Mouse (Mus musculus) C2C12 (cell line): ENCODE measurements around the gene Lima1.

Source experiments
- CEBPB ChIP-seq: IDR thresholded peaks from one replicate; pipeline ENCODE4 v1.6.1; 2011; ENCODE audit warnings: low read depth, mild to moderate bottlenecking, control low read depth, moderate library complexity
- CTCF ChIP-seq: IDR thresholded peaks from one replicate; pipeline ENCODE4 v1.5.1; 2011; ENCODE audit not compliant: control insufficient read depth, insufficient read depth, insufficient read length
- FOSL1 ChIP-seq: IDR thresholded peaks from one replicate; pipeline ENCODE4 v1.8.0; 2011; ENCODE audit warnings: mild to moderate bottlenecking, low read length; ENCODE audit not compliant: poor library complexity, insufficient read depth, severe bottlenecking
- MAX ChIP-seq: IDR thresholded peaks from one replicate; pipeline ENCODE4 v1.6.1; 2011; ENCODE audit warnings: mild to moderate bottlenecking, control low read depth
- MYOD1 ChIP-seq: IDR thresholded peaks from one replicate; pipeline ENCODE4 v1.6.1; 2011; ENCODE audit warnings: low read depth; ENCODE audit not compliant: control insufficient read depth, insufficient read length
- MYOG ChIP-seq: IDR thresholded peaks from one replicate; pipeline ENCODE4 v1.6.1; 2011; ENCODE audit not compliant: control insufficient read depth, insufficient read length; ENCODE audit errors: extremely low read depth
- USF1 ChIP-seq: IDR thresholded peaks from one replicate; pipeline ENCODE4 v1.6.1; 2011; ENCODE audit warnings: low read depth, mild to moderate bottlenecking, control low read depth, moderate library complexity

GRCm38 (mm10) chr15:99790464-99790863, 84.8 kb downstream of the Lima1 start:
- TF ChIP-seq CTCF (no peak), MYOD1 (no peak), MAX (no peak), FOSL1 (no peak), CEBPB (no peak), USF1 (no peak), MYOG (no peak)
